Mouse (Mus musculus) embryo, embryonic 11 days (tissue): ENCODE measurements around the gene Tbc1d1.

Source experiments
- DNase-seq: peaks from one replicate; pipeline ENCODE4 v3.0.0-alpha.2; 2015

Gene Tbc1d1

GRCm38 (mm10) chr5:64238894-64239652, 83.0 kb downstream of the Tbc1d1 start:
- no peak for DNase-seq

DNA sequence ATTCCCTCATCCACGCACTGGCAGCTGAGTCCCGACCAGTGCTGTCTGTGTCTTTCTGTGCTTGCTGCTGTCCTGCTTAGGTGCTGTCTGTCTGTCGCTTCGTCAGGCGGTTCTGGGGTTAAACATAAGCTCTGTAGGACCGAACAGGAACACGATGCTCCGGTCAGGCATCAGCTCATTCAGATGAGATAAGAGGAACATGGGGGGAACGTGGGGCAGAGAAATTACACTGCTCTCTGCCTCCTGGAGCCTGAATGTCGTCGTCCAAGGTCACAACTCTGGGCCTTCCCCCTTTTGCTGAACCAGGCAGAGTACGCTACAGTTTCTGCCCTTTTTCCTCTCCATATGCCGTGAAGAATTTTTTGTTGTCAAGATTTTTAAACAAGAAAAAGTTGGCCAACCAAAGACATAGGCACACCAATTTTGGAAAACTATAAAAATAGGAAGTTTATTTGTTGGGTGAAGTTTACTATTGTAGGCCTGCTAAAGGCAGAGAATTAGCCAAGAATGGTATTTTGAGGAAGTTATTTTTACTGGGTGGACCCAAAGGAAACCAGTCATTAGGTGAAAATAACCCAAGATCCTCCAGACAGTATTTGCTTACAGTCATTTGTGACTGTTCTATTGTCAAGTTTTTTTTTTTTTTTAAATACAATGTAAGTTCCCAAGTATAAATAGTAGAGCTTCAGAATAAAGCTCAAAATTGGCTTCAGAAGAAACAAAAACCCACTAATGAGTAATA, 85.0 kb downstream of the Tbc1d1 start:
- no peak for DNase-seq

- DNase-seq: no peak
These were observed 85.8 kb downstream of the Tbc1d1 start for GRCm38 (mm10) chr5:64241867-64242266.

DNA sequence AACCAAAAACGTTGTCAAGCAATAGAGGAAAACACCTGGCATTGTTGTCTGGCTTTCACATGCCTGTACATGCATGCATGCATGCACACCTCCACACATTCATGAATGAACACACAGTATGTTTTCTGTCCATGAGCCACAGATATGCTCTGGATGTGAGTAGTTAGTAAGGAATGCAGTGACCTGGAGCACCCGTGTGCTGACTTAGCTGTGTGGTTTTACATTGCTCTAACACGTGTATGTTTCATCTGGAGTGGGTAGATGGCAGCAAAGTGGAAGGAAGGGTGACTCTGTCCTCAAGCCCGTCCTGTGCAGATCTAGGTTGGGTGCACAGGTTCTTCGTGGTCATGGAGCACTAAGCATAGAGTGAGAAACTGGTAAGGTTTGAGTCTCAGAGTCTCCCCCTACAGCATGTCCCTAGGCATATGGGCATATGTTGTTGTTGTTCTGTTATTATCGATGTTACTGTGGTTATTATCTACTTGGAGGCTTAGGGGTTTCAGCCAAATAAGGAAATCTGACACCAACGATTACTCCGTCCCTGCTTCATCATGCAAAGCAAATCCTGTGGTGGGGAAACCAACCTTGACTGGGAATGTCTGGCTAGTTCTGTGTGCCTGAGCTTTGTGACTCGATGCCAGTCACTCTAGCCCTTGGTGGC, 86.8 kb downstream of the Tbc1d1 start:
- DNase-seq: no peak

DNA sequence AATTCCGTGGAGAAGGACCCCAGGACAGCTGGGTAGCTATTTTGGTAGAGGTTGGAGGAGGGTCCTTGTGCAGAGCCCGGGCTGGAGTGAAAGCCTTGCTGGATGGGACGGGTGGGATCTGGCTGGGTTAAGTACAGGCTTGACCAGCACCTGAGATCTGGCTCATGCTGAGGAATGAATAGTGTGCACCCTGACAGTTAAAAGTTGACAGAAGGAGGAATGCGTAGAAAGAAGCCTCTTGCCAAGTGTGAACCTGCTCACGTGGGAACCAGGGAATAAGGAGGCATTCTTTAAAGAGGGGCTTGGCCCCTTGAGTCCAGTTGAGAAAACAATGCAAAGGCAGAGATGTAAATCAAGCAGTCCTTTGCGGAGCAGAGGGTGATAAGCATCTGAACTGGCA, 87.6 kb downstream of the Tbc1d1 start:
- DNase-seq: no peak

DNA sequence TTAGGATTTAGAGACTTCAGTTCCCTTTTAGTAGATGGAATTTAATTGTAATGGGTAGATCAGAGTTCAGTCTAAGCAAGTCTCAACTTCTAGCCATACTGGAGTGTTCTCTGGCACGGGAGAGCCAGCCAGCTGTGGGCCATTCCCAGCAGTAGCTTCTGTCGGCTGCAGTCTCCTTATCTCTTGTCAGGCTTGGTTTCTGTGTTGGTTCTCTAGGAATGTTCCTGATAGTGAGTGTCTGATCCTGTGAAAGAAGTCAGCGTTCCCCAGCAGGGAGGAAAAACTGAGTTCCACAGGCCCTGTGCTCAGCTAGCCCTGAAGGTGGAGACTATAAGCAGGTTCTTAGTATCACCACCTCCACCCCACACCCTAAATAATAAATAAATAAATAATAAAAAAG, 88.2 kb downstream of the Tbc1d1 start:
- no peak for DNase-seq

GRCm38 (mm10) chr5:64244745-64245144, 88.6 kb downstream of the Tbc1d1 start:
- DNase-seq: peak; percentile 30

GRCm38 (mm10) chr5:64251435-64251834, 95.3 kb downstream of the Tbc1d1 start:
- DNase-seq: no peak

DNA sequence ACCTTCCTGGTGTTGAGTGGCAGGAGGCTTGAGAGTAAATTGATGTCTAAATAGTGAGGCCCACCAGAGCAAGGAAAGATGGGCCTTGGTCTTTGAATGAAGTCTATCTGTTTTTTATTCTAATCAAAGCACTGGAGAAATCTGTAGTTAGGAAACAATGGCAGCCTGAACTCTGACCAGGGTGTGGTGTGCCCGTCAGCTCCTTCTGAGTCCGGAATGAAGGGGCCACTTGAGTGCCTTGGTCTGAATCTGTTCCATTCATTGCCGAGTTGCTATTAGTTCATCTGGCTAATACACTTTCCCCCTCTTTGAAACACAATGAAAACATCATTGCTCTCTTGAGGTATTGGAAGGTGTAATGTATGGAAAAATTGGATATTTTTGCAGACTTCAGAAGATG, 98.2 kb downstream of the Tbc1d1 start:
- no peak for DNase-seq

- DNase-seq: no peak
These were observed 98.9 kb downstream of the Tbc1d1 start for GRCm38 (mm10) chr5:64254988-64255387.

- no peak for DNase-seq
These were observed 107.2 kb downstream of the Tbc1d1 start for GRCm38 (mm10) chr5:64263348-64263747.

DNA sequence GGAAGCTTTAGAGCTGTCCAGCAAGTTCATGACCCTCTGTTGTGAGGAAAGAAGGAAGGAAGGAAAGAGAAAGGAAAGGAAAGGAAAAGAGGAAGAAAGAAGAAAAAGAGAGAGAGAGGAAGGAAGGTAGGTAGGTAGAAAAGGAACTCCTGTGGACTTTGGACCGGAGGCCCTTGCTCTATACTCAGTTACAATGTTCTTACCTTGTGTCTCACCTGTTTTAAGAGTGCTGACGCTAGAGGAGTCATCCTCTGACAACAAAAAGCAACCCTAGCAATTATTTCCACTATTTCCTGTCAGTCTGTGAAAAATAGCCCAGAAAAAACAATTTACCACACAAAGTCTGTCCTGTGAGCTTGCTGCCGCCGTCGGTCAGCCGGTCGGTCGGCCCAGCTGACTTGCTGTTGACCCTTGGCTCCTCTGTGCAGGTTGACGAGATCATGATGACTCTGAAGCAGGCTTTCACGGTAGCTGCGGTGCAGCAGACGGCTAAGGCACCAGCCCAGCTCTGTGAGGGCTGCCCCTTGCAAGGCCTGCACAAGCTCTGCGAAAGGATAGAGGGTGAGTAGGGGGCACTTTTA, 107.9 kb downstream of the Tbc1d1 start:
- no peak for DNase-seq

- DNase-seq: peak; percentile 39
These were observed 109.0 kb downstream of the Tbc1d1 start for GRCm38 (mm10) chr5:64265145-64265544.

DNA sequence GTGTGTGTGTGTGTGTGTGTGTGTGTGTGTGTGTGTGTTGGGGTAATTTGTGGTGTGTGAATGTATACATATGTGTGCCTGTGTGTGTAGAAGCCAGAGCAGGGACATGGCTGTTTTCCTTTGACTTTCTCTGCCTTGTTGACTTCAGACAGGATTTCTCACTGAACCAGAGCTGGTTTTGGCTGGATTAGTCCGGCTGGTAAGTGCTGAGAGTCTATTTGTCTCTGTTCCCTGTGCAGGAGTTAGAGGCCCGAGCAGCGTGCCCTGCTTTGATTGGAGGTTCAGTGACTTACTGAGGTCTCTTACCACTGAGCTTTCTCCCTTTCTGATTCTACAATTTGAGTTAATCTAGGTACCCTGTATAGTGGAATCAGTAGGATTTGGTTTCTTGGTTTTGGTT, 109.8 kb downstream of the Tbc1d1 start:
- DNase-seq: no peak

GRCm38 (mm10) chr5:64266534-64266933, 110.4 kb downstream of the Tbc1d1 start:
- no peak for DNase-seq

- DNase-seq: no peak
These were observed 111.2 kb downstream of the Tbc1d1 start for GRCm38 (mm10) chr5:64267279-64267678.

DNA sequence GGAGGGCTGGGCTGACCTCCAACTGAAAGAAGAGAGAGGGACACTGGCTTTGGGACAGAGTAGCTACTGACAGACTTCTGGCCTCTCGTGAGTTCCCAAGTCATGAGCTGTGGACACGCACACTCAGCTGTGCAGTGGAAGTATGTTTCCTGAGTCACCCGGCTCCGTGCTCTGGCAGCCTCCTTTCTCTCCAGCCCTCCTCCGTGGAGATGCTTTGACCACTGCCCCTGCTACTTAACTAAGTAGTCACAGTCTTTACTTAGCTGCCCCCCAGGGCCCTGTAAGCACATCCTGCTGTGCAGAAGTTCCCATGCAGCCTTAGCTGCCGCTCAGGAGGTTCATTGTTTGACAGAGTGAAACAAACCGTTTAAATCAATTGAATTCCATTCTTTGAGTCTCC, 113.6 kb downstream of the Tbc1d1 start:
- peak; percentile 18 for DNase-seq

DNA sequence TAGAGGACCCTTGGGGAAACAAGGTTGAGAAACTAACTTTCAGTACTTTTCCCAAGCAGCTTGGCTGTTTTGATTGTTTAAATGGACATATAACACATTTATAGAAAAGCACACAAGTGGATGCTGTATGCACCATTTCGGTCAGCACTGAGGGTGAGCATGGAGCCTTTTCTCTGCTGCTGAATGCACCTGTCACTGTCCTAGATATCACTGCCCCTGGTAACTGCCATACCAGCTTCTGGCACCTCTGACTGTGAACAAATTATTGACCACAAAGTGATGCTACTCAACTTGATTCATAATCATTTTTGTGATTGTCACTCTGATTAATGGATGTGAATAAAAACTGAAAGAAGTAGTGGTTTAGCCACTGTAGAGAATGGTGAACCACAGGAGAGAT, 117.4 kb downstream of the Tbc1d1 start:
- no peak for DNase-seq

DNA sequence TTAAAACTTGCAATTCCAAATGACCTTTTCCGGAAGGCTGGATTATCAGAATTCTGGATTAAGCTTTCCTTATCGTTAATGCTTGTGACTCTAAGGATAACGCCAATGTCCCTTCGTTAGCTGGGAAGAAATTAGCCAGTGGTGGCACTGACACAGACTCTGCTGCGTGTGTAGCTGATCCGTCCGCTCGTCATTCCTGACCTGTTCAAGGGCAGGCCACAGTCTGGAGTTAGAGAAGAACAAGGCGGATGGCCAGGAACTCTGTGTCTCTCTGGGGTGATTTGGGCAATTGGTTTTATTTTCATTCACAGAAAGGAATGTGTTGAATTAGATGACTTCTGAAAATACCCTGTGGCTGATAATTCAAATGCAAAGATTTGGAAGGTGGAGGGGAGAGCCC, 118.2 kb downstream of the Tbc1d1 start:
- DNase-seq: no peak

DNA sequence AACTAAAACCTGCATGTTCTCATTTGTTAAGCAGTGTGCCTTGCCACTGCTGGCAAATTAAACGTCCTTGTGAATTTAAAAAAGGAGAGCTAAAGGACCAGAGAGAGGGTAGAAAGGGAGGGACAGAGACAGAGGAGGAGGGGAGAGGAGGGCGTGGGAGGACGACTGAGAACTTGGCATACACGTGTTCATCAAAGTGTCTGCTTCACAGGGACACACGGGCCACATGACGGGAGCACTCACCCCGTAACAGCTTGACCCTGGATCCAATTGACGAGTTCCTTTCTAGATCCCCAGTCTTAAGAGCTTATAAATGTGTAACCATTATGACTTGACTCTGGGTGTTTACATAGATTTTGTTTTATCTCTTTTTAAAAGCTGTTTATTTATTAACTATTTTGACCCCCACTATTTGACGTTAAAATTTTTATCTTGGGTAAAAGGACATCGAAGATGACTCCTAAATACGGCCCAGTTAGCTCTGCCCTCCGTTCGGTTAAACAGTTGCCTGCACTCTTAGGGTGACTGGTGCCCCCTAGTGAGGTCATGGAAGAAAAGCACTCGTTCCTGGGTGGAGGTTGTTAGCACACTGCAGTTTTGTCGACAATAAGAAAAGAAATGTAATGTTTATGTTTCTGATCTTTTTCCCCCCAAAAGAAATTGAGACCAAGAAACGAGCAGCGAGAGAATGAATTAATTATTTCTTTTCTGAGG, 118.8 kb downstream of the Tbc1d1 start:
- DNase-seq: peak; percentile 75

DNA sequence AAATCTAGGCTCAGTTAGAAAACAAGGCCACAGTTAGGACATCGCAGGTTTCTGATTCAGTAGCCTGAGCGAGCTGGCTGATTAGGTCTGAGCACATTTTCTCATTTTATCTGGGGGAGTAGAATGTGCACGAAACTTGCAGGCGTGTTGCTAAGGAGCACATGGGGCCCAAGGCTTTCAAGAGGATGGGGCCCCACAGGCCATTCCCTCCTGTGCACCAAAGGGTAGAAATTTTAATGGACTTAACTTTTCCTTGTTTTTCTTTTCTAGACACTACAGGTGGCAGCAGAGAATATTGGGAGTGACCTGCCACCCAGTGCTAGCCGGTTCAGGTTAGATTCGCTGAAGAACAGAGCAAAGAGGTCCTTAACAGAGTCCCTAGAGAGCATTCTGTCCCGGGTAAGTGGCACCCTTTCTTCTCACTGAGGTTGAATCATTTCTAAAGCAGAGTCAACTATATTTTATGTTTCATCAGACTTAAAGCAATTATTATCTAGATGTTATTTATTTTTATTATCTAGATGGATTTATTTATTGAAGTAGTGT, 121.6 kb downstream of the Tbc1d1 start:
- no peak for DNase-seq

DNA sequence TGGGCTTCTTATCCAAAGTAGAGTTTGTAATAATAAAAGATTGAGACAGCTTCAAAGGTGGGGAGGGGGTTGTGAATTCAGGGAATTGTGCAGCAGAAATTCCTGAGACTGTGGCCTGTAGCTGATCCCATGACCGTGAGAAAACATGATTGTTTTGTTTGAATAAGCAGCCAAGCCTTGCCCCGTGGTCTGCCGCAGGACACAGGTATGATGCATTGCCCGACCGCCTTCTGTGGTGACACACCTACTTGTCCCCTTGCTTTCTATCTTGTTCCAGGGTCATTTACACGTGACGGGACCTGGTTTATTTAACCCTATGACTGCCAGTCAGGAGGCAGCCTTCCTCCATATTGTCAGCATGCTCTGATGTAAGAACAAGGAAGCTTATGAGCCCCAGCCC, 123.6 kb downstream of the Tbc1d1 start:
- DNase-seq: no peak

GRCm38 (mm10) chr5:64280191-64280590, 124.1 kb downstream of the Tbc1d1 start:
- no peak for DNase-seq
